Mouse (Mus musculus): ENCODE measurements around the gene Grwd1.

Grwd1 gene

DNA sequence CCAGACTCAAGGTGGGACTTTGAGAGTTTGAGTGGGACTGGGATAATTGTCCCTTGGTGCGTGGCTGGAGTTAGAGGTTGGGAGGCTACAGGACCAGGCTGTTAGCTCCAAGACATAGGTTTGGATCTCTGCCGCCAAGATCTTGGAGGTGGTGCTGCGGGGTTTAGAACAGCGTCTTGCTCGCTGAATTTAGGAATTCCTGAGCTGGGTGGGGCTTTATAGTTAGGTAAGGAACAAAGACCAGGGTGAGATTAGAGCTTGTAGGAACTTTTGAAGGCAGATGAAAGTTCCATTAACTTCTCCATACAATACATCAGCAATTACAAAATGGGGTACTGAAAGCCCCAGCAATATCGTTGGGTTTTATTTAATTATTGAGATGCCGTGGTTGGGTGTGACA is 30.7 kb downstream of the Grwd1 start:
- DNase-seq (ENCODE audit: low spot score) = no peak

DNA sequence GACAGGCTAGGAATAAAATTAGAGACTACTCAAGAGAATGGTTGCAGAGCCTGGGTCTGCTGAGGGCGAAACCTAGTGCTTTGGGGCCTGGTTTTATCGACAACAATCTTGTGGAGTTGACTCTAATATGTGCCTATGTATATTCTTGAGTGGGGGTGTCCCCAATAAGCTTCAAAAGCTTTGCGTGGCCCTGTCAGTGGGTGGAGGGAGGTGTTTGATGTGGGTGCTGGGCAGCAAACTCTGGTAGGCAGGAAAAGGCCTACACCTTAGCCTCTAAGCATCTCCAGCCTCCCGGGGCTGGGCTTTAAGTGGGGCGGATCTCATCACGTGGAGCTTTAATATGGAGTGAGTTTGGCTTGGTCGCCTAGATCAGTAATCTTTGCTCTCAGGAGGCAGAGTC is 31.8 kb downstream of the Grwd1 start:
- no peak for DNase-seq (ENCODE audit: low spot score)

GRCm38 (mm10) chr7:45798511-45798836 is 32.3 kb downstream of the Grwd1 start:
- DNase-seq (ENCODE audit: low spot score) = no peak

GRCm38 (mm10) chr7:45797661-45798510 is 32.9 kb downstream of the Grwd1 start:
- DNase-seq (ENCODE audit: low spot score) = no peak

DNA sequence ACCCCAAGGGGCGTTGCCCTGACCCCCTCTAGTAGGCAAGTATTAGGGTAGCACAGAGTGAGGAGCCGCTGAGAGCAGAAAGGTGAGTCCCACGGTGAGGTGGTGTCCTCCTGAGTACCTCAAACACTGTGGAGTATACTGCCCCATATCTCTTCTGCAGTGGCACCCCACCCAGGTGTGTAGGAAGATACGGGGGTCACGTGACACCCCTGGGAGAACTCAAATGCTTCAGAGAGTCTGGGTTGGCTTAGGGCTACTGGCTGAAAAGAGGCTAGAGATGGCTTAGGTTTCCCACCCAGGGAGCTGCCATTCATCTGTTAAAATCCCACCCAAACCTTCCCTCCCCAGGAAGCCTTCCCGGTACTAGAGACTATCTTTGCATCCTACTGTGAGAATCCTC is 33.8 kb downstream of the Grwd1 start:
- DNase-seq (ENCODE audit: low spot score) = no peak

DNA sequence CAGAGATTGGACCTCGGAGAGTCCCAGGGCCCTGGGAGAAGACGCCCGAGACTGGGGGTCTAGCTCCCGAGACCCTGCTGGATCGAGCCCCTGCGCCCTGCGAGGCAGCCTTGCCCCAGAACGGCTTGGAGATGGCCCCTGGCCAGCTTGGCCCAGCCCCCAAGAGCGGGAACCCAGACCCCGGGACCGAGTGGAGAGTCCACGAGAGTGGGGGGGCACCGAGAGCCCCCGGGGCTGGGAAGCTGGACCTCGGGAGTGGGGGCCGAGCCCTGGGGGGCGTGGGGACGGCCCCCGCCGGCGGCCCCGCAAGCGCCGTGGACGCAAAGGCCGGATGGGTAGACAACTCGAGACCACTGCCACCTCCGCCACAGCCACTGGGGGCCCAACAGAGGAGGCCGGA is 35.8 kb downstream of the Grwd1 start:
- no peak for DNase-seq (ENCODE audit: low spot score)

DNA sequence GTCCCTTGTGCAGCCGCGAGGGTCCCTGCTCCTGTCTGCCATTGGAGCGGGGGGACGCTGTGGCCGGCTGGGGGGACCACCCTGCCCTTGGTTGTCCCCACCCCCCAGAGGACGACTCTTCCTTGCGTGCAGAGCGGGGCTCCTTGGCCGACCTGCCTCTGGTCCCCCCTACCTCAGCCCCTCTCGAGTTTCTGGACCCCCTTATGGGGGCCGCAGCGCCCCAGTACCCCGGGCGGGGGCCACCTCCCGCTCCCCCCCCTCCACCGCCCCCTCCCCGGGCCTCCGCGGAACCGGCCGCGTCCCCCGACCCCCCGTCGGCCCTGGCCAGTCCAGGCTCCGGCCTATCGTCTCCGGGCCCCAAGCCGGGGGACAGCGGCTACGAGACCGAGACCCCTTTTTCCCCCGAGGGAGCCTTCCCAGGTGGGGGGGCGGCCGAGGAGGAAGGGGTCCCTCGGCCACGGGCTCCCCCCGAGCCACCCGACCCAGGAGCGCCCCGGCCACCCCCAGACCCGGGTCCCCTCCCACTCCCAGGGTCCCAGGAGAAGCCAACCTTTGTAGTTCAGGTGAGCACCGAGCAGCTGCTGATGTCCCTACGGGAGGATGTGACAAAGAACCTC is 36.7 kb downstream of the Grwd1 start:
- no peak for DNase-seq (ENCODE audit: low spot score)

GRCm38 (mm10) chr7:45793240-45793639 is 37.5 kb downstream of the Grwd1 start:
- DNase-seq (ENCODE audit: low spot score) = no peak

GRCm38 (mm10) chr7:45791756-45792490 is 38.8 kb downstream of the Grwd1 start:
- DNase-seq (ENCODE audit: low spot score) = no peak

DNA sequence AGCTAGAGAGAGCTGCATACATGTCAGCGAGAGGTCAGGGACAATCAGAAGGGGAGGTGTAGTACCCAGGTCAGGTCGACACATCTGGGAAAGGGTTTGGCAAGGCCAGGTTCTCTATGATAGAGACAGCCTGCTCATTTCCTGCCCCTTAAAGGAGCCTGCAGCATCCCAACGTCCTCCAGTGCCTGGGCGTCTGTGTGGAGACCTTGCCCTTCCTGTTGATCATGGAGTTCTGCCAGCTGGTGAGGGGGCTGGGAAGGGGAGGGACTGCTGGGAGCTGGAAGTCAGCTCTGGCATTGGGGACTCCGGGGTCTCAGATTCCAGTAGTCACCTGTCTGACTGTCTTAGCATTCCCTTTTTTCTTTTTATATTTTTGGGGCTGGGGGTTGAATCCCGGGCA is 40.0 kb downstream of the Grwd1 start:
- DNase-seq (ENCODE audit: low spot score) = no peak

GRCm38 (mm10) chr7:45787642-45788041 is 43.1 kb downstream of the Grwd1 start:
- no peak for DNase-seq (ENCODE audit: low spot score)

DNA sequence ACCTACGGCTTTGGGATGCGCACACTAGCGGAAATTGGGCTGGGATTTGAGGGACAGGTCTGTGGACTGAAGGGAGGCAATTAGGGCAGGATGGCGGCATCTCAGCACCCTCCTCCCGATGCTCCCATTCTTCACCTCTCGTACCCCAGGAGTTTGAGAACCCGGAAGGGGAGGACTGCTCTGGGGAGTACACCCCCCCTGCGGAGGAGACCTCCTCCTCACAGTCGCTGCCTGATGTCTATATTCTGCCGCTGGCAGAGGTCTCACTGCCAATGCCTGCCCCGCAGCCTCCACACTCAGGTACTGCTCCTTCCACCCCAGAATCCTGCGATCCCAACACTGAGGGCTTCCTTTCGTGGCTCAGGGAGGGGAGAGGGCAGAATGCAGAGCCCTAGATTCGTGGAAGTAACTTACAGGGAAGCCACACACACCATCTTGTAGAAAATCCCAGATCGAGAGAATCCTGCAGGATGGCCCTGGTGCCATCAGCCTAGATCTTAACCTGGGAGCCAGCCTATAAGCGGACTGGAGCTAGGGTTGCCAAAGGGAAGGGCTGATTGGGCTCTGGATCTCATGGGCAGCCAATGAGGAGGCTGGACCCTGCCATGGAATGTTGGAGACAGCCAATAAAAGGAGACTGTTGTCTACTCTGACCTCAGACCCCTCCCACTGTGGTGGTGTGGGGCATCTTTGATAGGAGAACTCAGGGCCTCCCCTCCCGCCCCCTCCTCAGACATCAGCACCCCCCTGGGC is 43.9 kb downstream of the Grwd1 start:
- no peak for DNase-seq (ENCODE audit: low spot score)

DNA sequence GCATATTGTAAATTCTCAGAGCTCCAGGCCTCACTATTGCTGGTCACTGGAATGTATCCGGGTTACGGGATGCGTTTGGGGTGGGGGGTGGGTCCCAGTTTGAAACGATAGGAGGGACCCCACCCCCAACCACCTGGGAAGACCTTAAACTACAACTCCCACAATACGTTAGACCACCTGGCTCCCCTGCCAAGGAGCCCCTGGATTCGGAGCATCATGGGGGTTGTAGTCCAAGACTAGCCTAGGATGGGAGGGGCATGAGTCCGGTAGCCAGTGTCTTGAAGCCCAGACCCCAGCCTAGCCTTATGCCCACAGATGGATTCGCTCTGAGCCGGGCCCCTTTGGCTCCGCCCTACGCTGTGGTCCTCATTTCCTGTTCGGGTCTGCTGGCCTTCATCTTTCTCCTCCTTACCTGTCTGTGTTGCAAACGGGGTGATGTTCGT is 44.6 kb downstream of the Grwd1 start:
- DNase-seq (ENCODE audit: low spot score) = no peak

DNA sequence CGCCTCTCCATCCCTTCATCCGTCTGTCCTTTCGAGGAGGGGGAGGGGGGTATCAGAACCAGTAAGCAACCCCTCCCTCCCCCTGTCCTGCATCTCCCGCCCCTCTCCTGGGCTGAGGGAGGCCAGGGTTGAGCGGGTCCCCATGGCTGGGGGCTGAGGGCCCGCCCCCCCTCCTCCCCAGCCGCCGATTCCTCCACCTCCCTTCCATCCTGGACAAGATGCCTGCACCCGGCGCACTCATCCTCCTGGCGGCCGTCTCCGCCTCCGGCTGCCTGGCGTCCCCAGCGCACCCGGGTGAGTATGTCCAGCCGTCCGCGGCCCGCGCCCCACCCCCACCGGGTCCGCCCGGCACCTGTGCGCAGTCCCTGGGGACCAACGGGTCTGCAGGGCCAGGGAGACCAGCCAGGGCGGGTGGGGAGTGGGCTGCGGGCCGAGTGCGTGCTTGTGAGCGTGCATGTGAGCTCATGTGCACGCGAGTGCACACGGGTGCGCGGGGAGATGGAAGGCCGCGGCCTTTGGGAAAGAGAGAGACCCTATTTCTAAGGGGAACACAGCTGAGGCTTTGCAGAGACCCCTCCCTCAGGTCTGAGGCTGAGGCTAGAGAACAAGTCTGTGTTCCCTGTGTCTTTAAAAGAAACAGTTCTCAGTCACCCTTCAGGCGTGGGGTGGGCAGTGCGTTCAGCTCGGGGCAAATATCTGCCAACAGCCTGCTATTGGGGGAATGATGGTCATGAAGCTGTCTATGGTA is 45.2 kb downstream of the Grwd1 start:
- no peak for DNase-seq (ENCODE audit: low spot score)

DNA sequence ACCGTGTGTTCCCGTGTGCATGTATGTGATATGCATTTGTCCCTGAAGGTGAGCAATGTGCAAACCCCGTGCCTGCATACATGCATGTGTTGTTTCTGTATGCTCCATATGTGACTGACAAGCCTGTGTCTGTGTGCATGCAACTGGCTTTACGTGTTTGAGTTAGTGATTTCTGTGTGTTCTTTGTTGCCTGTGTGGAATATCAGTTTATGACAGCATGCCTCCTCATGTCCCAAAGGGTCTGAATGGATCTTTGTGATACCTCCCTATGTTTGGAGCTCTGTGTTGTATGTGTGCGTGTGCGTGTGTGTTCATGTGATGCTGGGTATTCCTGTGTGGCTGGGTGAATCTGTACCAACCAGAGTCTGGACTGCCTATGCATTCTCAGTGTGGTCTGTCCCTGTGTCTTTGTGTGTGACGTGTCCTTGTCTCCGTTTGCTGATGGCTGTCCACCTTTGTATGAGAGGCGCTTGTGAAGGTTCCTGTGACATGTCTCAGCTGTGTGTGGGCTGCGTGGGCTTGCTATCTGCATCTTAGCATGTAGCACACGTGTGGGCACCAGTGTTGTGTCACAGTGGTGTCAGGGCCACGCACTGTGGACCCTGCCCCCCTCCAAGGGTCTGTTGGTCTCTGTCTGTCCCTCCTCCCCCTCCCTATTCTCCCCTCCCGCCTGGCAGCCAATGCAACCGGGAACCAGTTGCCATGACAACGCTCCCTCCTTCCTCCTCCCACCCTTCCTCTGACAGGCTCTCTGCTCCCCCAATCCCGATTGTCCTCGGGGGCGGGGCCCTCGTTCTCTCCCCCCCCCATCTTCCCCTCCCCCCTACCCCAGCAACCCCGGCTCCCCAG is 46.0 kb downstream of the Grwd1 start, which contains the start of gene Sult2b1:
Sult2b1 (minus strand) TSS at position 146 of the 849 bp plus-strand sequence.
- DNase-seq (ENCODE audit: low spot score) = no peak

GRCm38 (mm10) chr7:45783511-45784091 is 47.1 kb downstream of the Grwd1 start, which contains the start of gene Lmtk3:
Lmtk3 (plus strand) TSS chr7:45783738.
- no peak for DNase-seq (ENCODE audit: low spot score)

DNA sequence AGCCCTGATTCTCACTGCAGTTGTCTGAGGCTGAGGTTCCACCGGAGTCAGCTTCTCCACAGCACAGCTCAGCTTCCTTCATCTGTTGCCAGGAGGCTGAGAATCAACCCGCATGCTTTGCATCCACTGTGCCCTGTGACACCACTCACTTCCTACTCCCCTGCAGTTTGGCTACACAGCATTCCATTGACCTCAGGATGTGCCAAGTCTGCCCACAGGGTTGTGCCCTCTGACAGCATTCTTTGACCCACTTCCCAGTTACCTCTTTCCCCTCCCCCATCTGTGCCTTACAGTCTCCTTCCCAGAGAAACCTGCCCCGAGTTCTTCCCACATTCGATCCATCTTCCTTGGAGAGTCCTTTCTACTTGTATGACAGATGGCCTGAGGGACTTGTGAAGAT is 48.5 kb downstream of the Grwd1 start:
- DNase-seq (ENCODE audit: low spot score) = no peak

DNA sequence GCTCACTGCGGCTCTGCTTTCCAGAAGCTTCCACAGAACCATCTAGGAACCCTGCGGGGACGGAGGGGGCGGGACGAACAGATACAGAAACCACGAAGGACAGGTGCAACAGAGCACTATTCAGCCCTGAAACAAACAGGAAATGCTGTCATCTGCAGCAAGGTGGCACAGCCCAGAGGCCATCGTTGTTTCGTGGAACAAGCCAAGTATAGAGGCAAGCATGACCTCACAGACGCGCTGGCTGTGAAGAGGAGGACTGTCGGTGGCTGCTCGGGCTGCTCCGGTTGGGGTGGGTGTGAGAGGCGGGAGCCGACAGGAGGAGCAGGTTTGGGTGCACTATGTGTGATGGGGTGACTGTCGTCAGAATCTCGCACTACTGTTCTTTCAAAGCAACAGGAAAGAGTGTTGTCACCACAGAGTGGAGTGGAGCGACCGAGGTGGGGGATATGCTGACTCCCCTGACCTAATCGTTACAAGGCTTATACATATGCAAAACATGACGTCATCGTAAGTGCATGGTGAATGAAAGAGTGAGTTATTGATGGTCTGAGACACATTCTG is 51.6 kb downstream of the Grwd1 start:
- no peak for DNase-seq (ENCODE audit: low spot score)

GRCm38 (mm10) chr7:45775237-45775636 is 55.5 kb downstream of the Grwd1 start:
- no peak for DNase-seq (ENCODE audit: low spot score)
